Mouse (Mus musculus) fat pad, adult 2 months (tissue): ENCODE measurements around the gene Gorasp2.

Experiments
- DNase-seq: peaks from one replicate; pipeline ENCODE4 v3.0.0-alpha.2; 2011; ENCODE audit warnings: low read depth, low spot score; ENCODE audit errors: extremely low read depth

Gorasp2 gene

GRCm38 (mm10) chr2:70660887-70661714 lies at the start of gene Gorasp2:
Gorasp2 (plus strand) TSS chr2:70661576.
- DNase-seq: peak; percentile 52

- no peak for DNase-seq
Measured at GRCm38 (mm10) chr2:70614745-70615351, 46.5 kb upstream of the Gorasp2 start.

GRCm38 (mm10) chr2:70616076-70616475 lies 45.3 kb upstream of the Gorasp2 start:
- DNase-seq: no peak

DNA sequence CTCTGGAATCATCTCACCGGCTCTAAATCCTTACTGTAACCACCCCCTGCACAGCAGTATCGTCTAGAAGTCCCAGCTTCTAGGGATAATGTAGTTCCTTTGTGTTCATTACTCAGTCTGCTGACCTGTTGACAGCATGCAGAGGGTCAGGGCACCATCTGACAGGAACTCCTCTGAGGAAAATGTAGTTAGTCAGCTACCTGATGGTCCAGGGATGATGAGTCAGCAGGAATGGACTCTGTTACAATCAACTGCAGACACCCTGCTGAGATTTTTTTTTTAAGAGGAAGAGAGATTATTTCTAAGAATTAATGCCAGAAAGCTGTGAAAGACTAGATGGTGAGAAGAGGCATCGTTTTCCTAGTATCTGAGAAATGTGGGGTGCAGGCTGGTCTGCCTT lies 44.8 kb upstream of the Gorasp2 start:
- no peak for DNase-seq

DNA sequence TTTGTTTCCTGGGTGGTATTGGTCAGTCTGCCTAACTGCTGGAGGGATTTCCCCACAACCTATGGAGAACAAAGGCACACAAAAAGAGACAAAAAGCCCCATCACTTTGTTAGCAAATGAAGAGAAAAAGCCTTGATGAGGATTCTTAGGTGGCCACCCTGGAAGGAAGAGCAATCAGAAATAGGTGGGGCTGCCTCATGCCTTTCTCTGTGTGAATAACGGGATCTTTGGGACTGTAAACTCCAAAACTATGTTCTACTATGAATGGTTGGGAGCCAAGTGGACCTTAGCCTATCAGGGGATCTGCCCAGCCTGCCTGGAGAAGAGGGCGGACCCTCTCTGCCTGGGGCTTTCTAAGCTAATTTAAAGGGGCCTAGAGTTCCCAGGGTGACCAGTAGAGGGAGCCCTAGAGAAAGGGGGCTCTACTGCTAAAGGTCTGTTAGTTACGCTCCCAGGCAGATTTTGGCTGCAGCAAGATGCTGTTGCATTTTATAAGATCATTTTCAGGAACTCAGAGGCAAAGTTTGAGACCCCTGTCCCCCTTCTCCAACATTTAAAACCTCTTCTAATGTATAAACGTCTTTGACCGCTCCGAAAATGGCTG lies 42.0 kb upstream of the Gorasp2 start:
- no peak for DNase-seq

DNA sequence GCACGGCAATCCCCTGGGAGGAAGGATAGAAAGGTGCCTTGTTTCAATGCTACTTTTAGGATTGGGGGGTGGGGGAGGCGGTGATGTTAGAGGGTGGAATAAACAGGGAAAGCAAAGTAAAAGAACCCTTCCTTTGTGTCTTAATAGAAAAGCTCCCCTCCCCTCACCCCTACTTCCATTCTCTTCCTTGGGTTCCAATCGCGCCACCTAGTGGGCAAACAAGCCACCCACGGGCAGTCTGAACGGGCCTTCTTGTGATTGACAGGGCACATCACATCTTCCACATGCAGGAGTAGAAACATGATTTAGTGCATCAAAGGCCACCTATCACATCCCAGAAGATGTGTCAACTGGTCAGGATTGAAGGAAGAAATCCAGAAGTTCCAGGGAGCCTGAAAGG lies 41.2 kb upstream of the Gorasp2 start:
- DNase-seq: no peak

GRCm38 (mm10) chr2:70622244-70622643 lies 39.1 kb upstream of the Gorasp2 start:
- no peak for DNase-seq

- DNase-seq: peak; percentile 45
Measured at GRCm38 (mm10) chr2:70625761-70626160, 35.6 kb upstream of the Gorasp2 start.

DNA sequence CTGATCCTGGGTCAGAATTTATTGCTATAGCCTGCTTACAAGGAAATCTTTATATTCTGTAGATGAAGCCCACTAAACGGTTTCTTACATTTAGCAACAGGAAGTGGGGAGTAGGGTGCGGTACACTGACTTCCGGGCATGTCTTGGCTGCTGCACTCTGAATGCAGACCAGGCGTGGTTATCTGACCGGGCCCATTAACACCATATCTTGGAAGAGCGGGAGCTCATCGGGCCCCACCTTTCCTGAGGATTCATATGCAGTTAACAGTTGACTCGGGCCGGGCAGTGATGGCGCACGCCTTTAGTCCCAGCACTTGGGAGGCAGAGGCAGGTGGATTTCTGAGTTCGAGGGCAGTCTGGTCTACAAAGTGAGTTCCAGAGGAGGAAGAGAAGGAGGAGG lies 33.0 kb upstream of the Gorasp2 start:
- DNase-seq: no peak

DNA sequence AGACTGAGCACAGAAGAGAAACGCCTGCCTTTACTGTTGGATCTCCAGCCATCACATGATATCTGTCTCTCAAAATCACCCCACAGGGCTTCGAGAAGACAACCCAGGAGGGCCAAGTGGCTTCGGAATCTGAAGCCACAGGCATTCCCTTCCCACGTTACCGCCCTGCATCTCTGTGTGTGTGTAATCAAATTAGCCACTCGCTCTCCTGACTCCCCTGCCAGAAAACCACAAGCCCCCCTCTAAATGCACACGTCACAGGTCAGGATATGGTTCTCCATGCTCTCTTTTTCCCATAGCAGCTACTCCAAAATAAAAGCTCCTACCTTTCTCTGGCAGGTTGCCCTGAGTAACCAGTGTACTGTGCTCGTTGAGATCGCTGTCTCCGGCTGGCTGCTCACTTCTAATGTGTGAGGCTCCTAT lies 32.0 kb upstream of the Gorasp2 start:
- no peak for DNase-seq

GRCm38 (mm10) chr2:70629921-70630320 lies 31.5 kb upstream of the Gorasp2 start:
- DNase-seq: no peak

DNA sequence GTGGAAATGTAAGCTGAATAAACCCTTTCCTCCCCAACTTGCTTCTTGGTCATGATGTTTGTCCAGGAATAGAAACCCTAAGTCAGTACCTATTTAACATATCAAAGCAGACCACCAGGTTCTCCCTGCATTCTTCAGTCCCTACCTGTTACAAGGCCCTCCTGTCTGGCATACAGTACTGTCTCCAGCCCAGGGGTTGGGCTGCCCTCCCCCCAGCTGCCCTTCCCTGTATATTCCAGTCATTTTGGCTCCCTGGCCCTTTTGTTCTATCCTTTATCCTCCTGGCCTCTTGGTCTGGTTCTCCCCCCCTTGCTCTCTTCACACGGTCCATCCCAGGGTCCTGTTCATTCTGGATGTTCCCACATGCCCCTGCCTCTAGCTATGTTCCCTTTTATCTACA lies 30.1 kb upstream of the Gorasp2 start:
- no peak for DNase-seq

DNA sequence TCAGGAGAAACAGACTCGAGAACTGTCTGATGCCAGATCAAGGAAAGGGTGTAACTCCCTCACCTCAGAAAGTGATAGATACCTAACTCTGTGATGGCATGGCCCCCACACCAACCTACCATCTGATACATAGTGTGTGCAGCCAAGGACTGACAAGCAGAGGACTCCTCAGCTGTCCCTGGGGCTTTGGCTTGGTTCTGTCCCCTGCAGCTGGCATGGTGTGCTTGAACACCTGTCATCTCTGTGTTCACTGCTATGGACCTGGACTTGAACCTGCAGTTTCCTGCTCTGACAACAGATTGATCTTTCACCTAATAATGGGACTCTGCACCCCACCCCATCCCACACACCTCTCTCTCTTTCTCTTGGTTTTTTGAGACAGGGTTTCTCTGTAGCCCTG lies 29.0 kb upstream of the Gorasp2 start:
- DNase-seq: no peak

GRCm38 (mm10) chr2:70634028-70634690 lies 27.2 kb upstream of the Gorasp2 start:
- no peak for DNase-seq

GRCm38 (mm10) chr2:70640968-70641367 lies 20.4 kb upstream of the Gorasp2 start:
- no peak for DNase-seq

- no peak for DNase-seq
Measured at GRCm38 (mm10) chr2:70642971-70643565, 18.3 kb upstream of the Gorasp2 start.

- DNase-seq: no peak
Measured at GRCm38 (mm10) chr2:70645266-70645780, 16.1 kb upstream of the Gorasp2 start.

DNA sequence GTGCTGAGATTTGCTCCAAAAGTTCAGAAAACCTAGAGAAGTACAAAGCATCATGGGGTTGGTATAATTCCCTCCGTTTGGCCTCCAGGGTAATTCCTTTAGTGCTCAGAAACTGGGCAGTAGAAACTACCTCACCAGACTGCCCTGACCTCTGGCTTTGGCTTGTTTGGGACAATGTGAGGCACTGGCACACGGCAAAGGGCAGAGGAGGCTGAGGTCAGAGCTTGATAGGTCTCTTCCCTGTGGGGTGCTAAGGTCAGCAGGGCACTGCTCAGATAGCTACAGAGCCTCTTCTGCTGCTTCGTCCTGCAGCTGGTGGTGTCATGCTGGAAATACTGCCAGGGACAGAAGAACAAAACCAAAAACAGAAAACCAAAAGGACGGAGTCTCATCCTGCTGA lies 13.7 kb upstream of the Gorasp2 start:
- no peak for DNase-seq

- no peak for DNase-seq
Measured at GRCm38 (mm10) chr2:70648271-70648670, 13.1 kb upstream of the Gorasp2 start.

GRCm38 (mm10) chr2:70649471-70649870 lies 11.9 kb upstream of the Gorasp2 start:
- DNase-seq: no peak

GRCm38 (mm10) chr2:70651820-70652219 lies 9.6 kb upstream of the Gorasp2 start:
- DNase-seq: no peak
